Mouse (Mus musculus): ENCODE measurements at regions not wholly inside any gene's neighbourhood (a gene's known extent, or its start where the extent isn't known, plus 50 kb on each side); places are given as distances from the start of the nearest gene placed in this dataset.

- no peaks in the 10 kb centered on the region for H3K27me3 ChIP-seq (ENCODE audit: control insufficient read depth, insufficient read depth, low read length, poor library complexity, severe bottlenecking)
- DNase-seq (ENCODE audit: low read depth, low spot score), result no peak
- H3K36me3 ChIP-seq (ENCODE audit: control insufficient read depth, insufficient read depth, low read length, poor library complexity, severe bottlenecking), result no peaks in the 10 kb centered on the region; the same call in 1 of the 2 replicates
Measured at GRCm38 (mm10) chr10:96188168-96188567, 51.8 kb downstream of the Gm5426 start.

- DNase-seq (ENCODE audit: low read depth, low spot score), result no peak
- no peaks in the 10 kb centered on the region; the same call in 1 of the 2 replicates for H3K36me3 ChIP-seq (ENCODE audit: control insufficient read depth, insufficient read depth, low read length, poor library complexity, severe bottlenecking)
- H3K27me3 ChIP-seq (ENCODE audit: control insufficient read depth, insufficient read depth, low read length, poor library complexity, severe bottlenecking), result no peaks in the 10 kb centered on the region
Measured at GRCm38 (mm10) chr10:96190168-96190987, 54.0 kb downstream of the Gm5426 start.

- no peaks in the 10 kb centered on the region for H3K27me3 ChIP-seq (ENCODE audit: control insufficient read depth, insufficient read depth, low read length, poor library complexity, severe bottlenecking)
- H3K36me3 ChIP-seq (ENCODE audit: control insufficient read depth, insufficient read depth, low read length, poor library complexity, severe bottlenecking), result no peaks in the 10 kb centered on the region
- peak; percentile 59 for DNase-seq (ENCODE audit: low read depth, low spot score)
Measured at GRCm38 (mm10) chr10:96200932-96201641, 64.7 kb downstream of the Gm5426 start.

- H3K36me3 ChIP-seq (ENCODE audit: control insufficient read depth, insufficient read depth, low read length, poor library complexity, severe bottlenecking), result no peaks in the 10 kb centered on the region
- DNase-seq (ENCODE audit: low read depth, low spot score), result no peak
- H3K27me3 ChIP-seq (ENCODE audit: control insufficient read depth, insufficient read depth, low read length, poor library complexity, severe bottlenecking), result no peaks in the 10 kb centered on the region
Measured at GRCm38 (mm10) chr10:96201891-96202290, 65.5 kb downstream of the Gm5426 start.

- no peak for DNase-seq (ENCODE audit: low read depth, low spot score)
- H3K27me3 ChIP-seq (ENCODE audit: control insufficient read depth, insufficient read depth, low read length, poor library complexity, severe bottlenecking), result no peaks in the 10 kb centered on the region
- H3K36me3 ChIP-seq (ENCODE audit: control insufficient read depth, insufficient read depth, low read length, poor library complexity, severe bottlenecking), result no peaks in the 10 kb centered on the region
Measured at GRCm38 (mm10) chr10:96202871-96203270, 66.5 kb downstream of the Gm5426 start.

GRCm38 (mm10) chr10:96204198-96204597 lies 67.8 kb downstream of the Gm5426 start:
- DNase-seq (ENCODE audit: low read depth, low spot score), result no peak
- Histone ChIP-seq H3K27me3 (ENCODE audit: control insufficient read depth, insufficient read depth, low read length, poor library complexity, severe bottlenecking) (no peaks in the 10 kb centered on the region), H3K36me3 (ENCODE audit: control insufficient read depth, insufficient read depth, low read length, poor library complexity, severe bottlenecking) (no peaks in the 10 kb centered on the region)

GRCm38 (mm10) chr10:96209171-96209570 lies 72.8 kb downstream of the Gm5426 start:
- no peaks in the 10 kb centered on the region for H3K27me3 ChIP-seq (ENCODE audit: control insufficient read depth, insufficient read depth, low read length, poor library complexity, severe bottlenecking)
- DNase-seq (ENCODE audit: low read depth, low spot score), result no peak
- H3K36me3 ChIP-seq (ENCODE audit: control insufficient read depth, insufficient read depth, low read length, poor library complexity, severe bottlenecking), result no peaks in the 10 kb centered on the region

- Histone ChIP-seq H3K36me3 (ENCODE audit: control insufficient read depth, insufficient read depth, low read length, poor library complexity, severe bottlenecking) (no peaks in the 10 kb centered on the region), H3K27me3 (ENCODE audit: control insufficient read depth, insufficient read depth, low read length, poor library complexity, severe bottlenecking) (no peaks in the 10 kb centered on the region)
- DNase-seq (ENCODE audit: low read depth, low spot score), result no peak
Measured at GRCm38 (mm10) chr10:96211189-96211588, 74.8 kb downstream of the Gm5426 start.

GRCm38 (mm10) chr10:96213876-96214275 lies 77.5 kb downstream of the Gm5426 start:
- Histone ChIP-seq H3K27me3 (ENCODE audit: control insufficient read depth, insufficient read depth, low read length, poor library complexity, severe bottlenecking) (no peaks in the 10 kb centered on the region), H3K36me3 (ENCODE audit: control insufficient read depth, insufficient read depth, low read length, poor library complexity, severe bottlenecking) (no peaks in the 10 kb centered on the region)
- peak; percentile 92 for DNase-seq (ENCODE audit: low read depth, low spot score)

GRCm38 (mm10) chr10:96214285-96214684 lies 77.9 kb downstream of the Gm5426 start:
- no peaks in the 10 kb centered on the region for H3K27me3 ChIP-seq (ENCODE audit: control insufficient read depth, insufficient read depth, low read length, poor library complexity, severe bottlenecking)
- no peak for DNase-seq (ENCODE audit: low read depth, low spot score)
- no peaks in the 10 kb centered on the region for H3K36me3 ChIP-seq (ENCODE audit: control insufficient read depth, insufficient read depth, low read length, poor library complexity, severe bottlenecking)

- no peaks in the 10 kb centered on the region for H3K27me3 ChIP-seq (ENCODE audit: control insufficient read depth, insufficient read depth, low read length, poor library complexity, severe bottlenecking)
- peak; percentile 43 for DNase-seq (ENCODE audit: low read depth, low spot score)
- no peaks in the 10 kb centered on the region for H3K36me3 ChIP-seq (ENCODE audit: control insufficient read depth, insufficient read depth, low read length, poor library complexity, severe bottlenecking)
Measured at GRCm38 (mm10) chr10:96214946-96215345, 78.5 kb downstream of the Gm5426 start.

GRCm38 (mm10) chr10:96220731-96221130 lies 84.3 kb downstream of the Gm5426 start:
- Histone ChIP-seq H3K36me3 (ENCODE audit: control insufficient read depth, insufficient read depth, low read length, poor library complexity, severe bottlenecking) (no peaks in the 10 kb centered on the region), H3K27me3 (ENCODE audit: control insufficient read depth, insufficient read depth, low read length, poor library complexity, severe bottlenecking) (no peaks in the 10 kb centered on the region)
- no peak for DNase-seq (ENCODE audit: low read depth, low spot score)

GRCm38 (mm10) chr10:96230391-96230790 lies 94.0 kb downstream of the Gm5426 start:
- H3K27me3 ChIP-seq (ENCODE audit: control insufficient read depth, insufficient read depth, low read length, poor library complexity, severe bottlenecking), result no peaks in the 10 kb centered on the region
- H3K36me3 ChIP-seq (ENCODE audit: control insufficient read depth, insufficient read depth, low read length, poor library complexity, severe bottlenecking), result no peaks in the 10 kb centered on the region
- DNase-seq (ENCODE audit: low read depth, low spot score), result peak; percentile 36

- DNase-seq (ENCODE audit: low read depth, low spot score), result no peak
- no peaks in the 10 kb centered on the region for H3K36me3 ChIP-seq (ENCODE audit: control insufficient read depth, insufficient read depth, low read length, poor library complexity, severe bottlenecking)
- no peaks in the 10 kb centered on the region for H3K27me3 ChIP-seq (ENCODE audit: control insufficient read depth, insufficient read depth, low read length, poor library complexity, severe bottlenecking)
Measured at GRCm38 (mm10) chr10:96231309-96231708, 94.9 kb downstream of the Gm5426 start.

GRCm38 (mm10) chr10:96232889-96233288 lies 96.5 kb downstream of the Gm5426 start:
- no peak for DNase-seq (ENCODE audit: low read depth, low spot score)
- no peaks in the 10 kb centered on the region for H3K27me3 ChIP-seq (ENCODE audit: control insufficient read depth, insufficient read depth, low read length, poor library complexity, severe bottlenecking)
- H3K36me3 ChIP-seq (ENCODE audit: control insufficient read depth, insufficient read depth, low read length, poor library complexity, severe bottlenecking), result no peaks in the 10 kb centered on the region

All from splenic B cell, adult 2 months (primary cell).